Mouse (Mus musculus) thymus, adult 2 months (tissue): Measurements from ENCODE around the gene Pik3r2.

Experiments used
- CTCF ChIP-seq: fragments of 200-500 bp; IDR thresholded peaks from 2 replicates; pipeline ENCODE4 v1.5.1; 2012; ENCODE audit warnings: mild to moderate bottlenecking, control low read depth, low read length, moderate library complexity, borderline replicate concordance; ENCODE audit not compliant: control insufficient read depth, poor library complexity, insufficient read depth; ENCODE audit errors: extremely low read depth
- POLR2A ChIP-seq: fragments of 200-500 bp; IDR thresholded peaks from 2 replicates; pipeline ENCODE4 v1.6.1; 2012; ENCODE audit warnings: mild to moderate bottlenecking, low read length, control low read depth, moderate library complexity; ENCODE audit not compliant: control insufficient read depth, poor library complexity, insufficient read depth; ENCODE audit errors: extremely low read depth

GRCm38 (mm10) chr8:70795370-70795769 lies 18.9 kb upstream of the Pik3r2 start:
- TF ChIP-seq CTCF (no peak), POLR2A (no peak)
